Mouse (Mus musculus) megakaryocyte, embryonic 14.5 days (primary cell): ENCODE results near the gene Ccdc58.

Experiments
- FLI1 ChIP-seq: IDR thresholded peaks from 2 replicates; pipeline ENCODE4 v1.6.1; 2012; ENCODE audit warnings: low read length, inconsistent platforms, mixed read lengths
- GATA1 ChIP-seq: IDR thresholded peaks from 3 replicates; pipeline ENCODE4 v1.6.1; 2012; ENCODE audit warnings: mixed read lengths, low read length, inconsistent platforms, borderline replicate concordance

GRCm38 (mm10) chr16:36043964-36044363 lies 27.5 kb upstream of the Ccdc58 start:
- TF ChIP-seq GATA1: no peak
- no peak for TF ChIP-seq FLI1
